Mouse (Mus musculus): ENCODE measurements around the gene Rdh1. TPM values are rescaled to one million over a fixed set of nuclear protein-coding genes. Genes with fewer than 3 reads are reported as not detected.
"Not testable (repeated sequence)": the region's sequence is repeated elsewhere in the genome, so short reads cannot be mapped to it uniquely, and the experiment has no call there.

Rdh1 gene
- total RNA-seq, 2 experiments from 2014 or later, result 0.18 to 0.21 TPM

DNA sequence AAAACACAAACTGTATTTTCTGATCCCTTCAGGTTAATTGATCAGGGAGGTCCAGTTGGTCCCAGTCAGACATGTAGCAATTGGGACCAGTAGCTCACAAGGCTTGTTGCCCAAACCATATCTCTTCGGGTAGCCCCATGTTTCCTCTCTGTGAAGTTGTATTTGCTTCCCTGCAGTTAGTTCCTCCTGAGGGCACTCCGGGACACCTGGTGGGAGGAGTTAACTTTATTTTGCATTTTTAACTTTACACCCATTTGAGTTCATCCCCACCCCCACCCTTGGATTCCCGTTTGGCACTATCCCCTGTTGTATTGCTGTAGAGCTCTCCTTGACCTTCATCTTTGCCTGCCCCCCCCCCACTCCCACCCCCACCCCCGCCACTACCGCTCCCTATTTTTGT, 13.6 kb upstream of the Rdh1 start:
- intact Hi-C loops (cut with DNase I), result no loop called here

DNA sequence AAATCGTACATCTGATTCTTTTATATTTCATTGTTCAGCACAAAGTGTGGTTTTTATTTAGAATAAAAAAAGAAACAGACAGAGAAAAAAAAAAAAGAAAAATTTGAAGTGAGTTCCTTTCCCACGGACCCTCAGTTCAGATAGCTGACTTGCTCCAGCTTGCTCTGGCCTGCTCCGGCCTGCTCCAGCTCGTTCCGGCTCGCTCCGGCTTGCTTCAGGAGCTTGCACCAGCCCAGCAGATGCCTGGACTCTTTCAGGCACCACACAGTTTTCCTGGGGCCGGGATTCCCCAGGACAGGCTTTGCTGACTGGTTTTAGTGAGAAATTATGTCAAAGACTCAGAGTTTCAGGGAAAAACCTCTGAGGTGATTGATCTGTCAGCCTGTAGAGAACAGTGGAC, 12.3 kb upstream of the Rdh1 start:
- no peak for DNase-seq (ENCODE audit: low spot score in 2 of 2)
- intact Hi-C loops (cut with DNase I), result no loop called here

More for the DNA sequence above, 13.6 kb upstream of the Rdh1 start:
- DNase-seq (ENCODE audit: low spot score in 2 of 2), result no peak

DNA sequence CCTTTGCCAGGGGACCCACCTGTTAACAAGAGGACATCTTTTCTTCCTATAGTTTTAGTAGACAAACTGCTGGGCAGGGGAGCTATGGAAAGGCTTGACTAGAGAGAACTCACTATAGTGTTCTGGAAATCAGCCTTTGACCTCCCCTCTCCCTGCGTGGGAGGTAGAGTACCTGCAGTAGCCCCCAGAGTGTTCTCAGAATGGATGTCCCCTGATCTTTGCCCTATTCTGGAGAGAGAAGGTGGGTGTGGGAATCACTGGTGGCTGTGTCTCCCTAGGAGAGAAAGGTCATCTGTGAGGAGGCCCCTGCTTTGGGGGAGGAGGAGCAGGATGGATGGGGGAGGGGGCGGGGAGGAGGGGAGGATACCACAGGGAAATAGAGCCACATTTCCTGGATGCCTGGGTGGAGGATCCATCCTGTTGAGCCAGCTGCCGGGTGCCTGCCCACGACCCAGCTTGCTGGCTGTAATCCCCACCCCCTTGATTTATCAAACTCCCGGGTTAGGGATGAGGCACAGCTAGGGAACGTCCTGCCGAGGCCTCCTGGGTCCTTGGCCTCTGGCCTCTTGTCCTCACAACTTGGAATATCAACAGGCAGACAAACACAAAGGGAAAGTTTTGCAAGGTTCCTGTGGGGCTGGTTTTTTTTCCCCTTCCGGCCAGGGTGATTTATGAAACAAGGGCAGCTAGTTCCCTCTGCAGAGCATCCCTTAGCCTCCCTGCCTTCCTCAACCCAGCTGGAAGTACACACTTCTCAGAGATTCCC, 10.5 kb upstream of the Rdh1 start:
- DNase-seq (ENCODE audit: low spot score in 2 of 2), result no peak
- intact Hi-C loops (cut with DNase I), result no loop called here

GRCm38 (mm10) chr10:127750136-127750777, 9.3 kb upstream of the Rdh1 start:
- DNase-seq (ENCODE audit: low spot score in 2 of 2), result no peak
- intact Hi-C loops (cut with DNase I), result no loop called here

- no peak for DNase-seq (ENCODE audit: low spot score in 2 of 2)
- intact Hi-C loops (cut with DNase I), result no loop called here
Observed at GRCm38 (mm10) chr10:127751548-127751947, 8.0 kb upstream of the Rdh1 start, which contains the start of gene Gpr182. Gene Gpr182, minus strand, starts transcription at chr10:127751732.

- intact Hi-C loops (cut with DNase I), result no loop called here
- DNase-seq (ENCODE audit: low spot score in 2 of 2), result no peak
Observed at GRCm38 (mm10) chr10:127754566-127755166, 4.9 kb upstream of the Rdh1 start.

DNA sequence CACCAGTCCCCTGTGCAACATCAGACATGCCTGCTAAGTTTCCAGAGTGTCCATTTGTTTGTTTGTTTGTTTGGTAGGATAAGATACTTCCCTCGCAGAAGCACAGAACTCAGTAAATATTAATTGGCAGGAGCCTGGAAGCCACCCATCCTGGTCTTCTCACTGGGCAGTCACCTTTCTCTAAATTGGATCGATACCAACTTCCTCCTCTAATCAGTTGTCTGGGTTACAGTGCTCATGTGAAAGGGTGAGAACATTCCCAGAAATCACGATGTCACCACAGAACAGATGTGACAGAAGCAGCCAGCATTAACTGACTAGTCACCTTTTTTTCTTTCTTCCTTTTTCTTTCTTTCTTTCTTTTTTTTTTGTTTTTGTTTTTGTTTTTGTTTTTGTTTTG, 4.3 kb upstream of the Rdh1 start:
- intact Hi-C loops (cut with DNase I), result no loop called here
- DNase-seq (ENCODE audit: low spot score in 2 of 2), result no peak

DNA sequence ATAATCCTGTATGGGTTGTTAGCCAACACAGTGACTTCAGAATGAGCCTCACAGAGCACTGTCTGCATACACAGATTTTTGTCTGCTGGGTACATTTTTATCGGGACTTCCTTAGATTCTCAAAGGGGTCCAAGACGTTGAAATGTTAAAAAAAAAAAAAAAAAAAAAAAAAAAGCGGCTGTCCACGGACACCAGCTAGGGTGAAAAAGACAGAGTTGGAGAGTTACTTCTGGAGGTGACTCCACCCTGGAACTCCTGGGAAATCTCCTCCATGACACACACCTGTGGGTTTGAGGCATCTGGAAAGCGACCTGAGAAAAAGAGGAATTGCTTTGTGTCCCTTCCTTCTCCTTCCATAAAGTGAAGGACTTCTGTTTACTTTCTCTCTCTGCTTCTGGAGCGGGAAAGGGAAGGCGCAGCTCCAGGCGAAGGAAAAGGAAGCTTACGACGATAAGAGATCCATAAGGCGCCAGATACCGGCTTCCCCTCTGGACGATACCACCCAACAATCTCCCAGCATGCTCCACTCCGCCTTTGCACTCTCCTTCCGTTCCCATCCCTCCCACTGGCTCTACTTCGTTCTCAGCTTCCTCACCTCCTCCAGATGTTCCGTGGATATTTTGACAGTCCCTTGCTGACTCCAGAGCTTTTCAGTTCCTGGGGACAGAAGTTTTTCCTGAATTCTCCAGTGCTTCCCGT, 3.6 kb upstream of the Rdh1 start:
- intact Hi-C loops (cut with DNase I), result no loop called here
- no peak for DNase-seq (ENCODE audit: low spot score in 2 of 2)

DNA sequence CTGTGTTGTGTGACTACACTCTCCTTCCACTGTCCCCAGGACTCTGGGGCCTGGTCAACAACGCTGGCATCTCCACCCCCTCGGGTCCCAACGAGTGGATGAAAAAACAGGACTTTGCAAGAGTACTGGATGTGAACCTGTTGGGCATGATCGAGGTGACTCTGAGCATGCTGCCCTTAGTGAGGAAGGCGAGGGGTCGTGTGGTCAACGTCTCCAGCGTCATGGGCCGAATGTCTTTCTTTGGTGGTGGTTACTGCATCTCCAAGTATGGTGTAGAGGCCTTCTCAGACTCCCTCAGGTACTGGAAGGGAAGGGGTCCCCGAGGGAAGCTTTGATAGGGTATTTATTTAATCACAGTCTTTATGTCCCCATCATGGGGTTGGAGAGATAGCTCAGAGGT, 3.4 kb downstream of the Rdh1 start:
- intact Hi-C loops (cut with DNase I); DNase-seq (ENCODE audit: low spot score in 2 of 2): not testable (repeated sequence)

DNA sequence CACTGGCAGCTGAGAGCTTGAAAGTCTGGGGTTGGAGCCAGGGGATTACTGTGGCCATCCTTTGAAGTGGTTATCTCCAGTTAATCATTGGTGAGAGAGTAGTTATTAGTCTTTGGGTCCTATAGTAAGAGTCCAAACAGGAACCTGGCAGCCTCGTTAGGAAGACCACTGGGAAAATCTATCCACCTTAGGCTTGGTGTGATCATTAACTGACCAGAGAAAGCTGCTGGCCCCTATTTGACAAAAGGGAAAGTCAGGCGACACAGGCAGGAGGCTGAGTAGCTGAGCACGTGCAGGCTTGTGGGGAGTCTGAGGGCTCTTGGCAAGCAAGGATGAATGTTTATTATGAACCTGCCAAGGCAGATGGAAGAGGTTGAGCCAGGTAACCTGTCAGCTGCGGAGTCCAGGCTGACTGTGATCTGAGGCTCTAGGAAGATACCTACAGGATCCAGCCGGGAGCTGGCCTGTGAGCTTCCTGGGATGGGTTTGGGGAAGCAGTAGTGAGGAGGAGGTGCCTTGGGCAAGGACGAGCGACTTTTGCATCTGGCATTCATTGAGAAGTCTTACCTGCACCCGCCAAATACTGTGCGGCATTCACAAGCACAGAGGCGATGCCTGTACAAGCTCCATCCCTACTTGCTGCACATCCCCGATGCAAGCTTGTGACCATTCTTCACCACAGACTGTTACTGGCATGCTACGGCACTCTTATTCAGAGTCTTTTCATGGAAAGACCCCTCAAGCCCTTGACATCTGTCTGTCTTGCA, 4.6 kb downstream of the Rdh1 start:
- no peak for DNase-seq (ENCODE audit: low spot score in 2 of 2)
- intact Hi-C loops (cut with DNase I), result no loop called here

DNA sequence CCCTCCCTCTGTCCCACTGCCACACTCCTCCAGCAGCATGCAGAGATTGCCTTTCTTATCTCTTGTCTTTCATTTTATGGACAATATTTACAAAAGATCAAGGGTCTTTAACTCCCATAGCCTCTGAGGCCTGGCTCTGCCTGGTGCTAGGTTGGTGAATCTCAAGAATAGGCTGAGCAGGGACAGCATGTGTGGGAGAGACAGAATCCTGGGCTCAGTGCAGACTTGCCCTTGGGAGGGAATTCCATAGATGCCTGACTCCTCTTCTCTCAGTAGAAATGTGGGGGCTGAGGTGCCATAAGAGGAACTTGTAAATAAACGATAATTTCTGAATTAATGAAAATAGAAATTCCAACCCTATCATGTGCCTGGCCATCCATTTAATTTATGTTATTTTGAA, 7.0 kb downstream of the Rdh1 start:
- DNase-seq (ENCODE audit: low spot score in 2 of 2), result no peak
- intact Hi-C loops (cut with DNase I), result no loop called here

GRCm38 (mm10) chr10:127776011-127776410, 16.5 kb downstream of the Rdh1 start, which contains the start of gene Rdh9:
Gene Rdh9, plus strand, starts transcription at chr10:127776386.
- DNase-seq (ENCODE audit: low spot score in 2 of 2), result no peak
- intact Hi-C loops (cut with DNase I), result no loop called here

GRCm38 (mm10) chr10:127782321-127782720, 22.8 kb downstream of the Rdh1 start:
- DNase-seq (ENCODE audit: low spot score in 2 of 2); intact Hi-C loops (cut with DNase I): not testable (repeated sequence)

DNA sequence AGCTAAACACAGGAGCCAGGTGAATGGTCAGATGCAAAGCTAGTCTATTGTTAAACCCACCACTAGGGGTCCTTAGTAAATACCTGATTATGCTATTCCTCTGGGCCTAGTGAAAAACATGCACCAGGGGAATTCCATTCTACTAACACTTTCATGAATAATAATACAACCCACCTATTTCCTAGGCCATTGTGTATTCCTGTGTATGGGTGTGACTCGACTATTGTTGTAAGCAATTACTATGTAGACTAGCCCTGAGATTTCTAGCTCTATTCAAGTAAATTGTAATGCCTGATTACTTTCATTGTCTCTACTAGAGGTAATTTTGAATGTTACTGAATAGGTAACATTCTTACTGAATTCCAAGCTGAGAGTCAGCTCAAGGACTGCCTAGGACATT, 25.9 kb downstream of the Rdh1 start:
- DNase-seq (ENCODE audit: low spot score in 2 of 2); intact Hi-C loops (cut with DNase I): not testable (repeated sequence)

- no peak for DNase-seq (ENCODE audit: low spot score in 2 of 2)
- intact Hi-C loops (cut with DNase I), result no loop called here
Observed at GRCm38 (mm10) chr10:127799295-127799694, 39.8 kb downstream of the Rdh1 start.

GRCm38 (mm10) chr10:127800891-127801290, 41.4 kb downstream of the Rdh1 start, which contains the start of gene Rdh16:
Gene Rdh16, plus strand, starts transcription at chr10:127801152.
- intact Hi-C loops (cut with DNase I), result no loop called here
- DNase-seq (ENCODE audit: low spot score in 2 of 2), result no peak

- DNase-seq (ENCODE audit: low spot score in 2 of 2), result no peak
- intact Hi-C loops (cut with DNase I), result no loop called here
Observed at GRCm38 (mm10) chr10:127801612-127802011, 42.1 kb downstream of the Rdh1 start.

DNA sequence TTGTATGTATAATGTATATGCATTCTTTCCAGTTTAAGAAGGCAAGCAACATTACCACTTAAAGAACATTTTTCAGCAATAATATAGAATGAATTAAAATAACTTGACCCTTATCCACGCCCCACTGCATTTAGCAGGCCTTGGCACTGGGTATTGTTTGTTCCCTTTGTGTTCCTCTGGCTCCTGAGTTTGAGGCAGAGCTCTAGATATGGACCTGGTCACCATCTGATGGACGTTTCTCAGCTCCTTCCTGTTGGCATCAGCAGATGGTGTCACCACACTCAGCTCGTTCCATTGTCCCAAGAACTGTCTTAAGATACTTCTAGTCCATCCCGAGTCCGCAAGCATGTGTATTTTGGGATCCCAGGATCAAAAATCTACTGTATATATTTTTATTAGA, 42.7 kb downstream of the Rdh1 start:
- DNase-seq (ENCODE audit: low spot score in 2 of 2), result no peak
- intact Hi-C loops (cut with DNase I), result no loop called here

GRCm38 (mm10) chr10:127804416-127804815, 44.9 kb downstream of the Rdh1 start:
- intact Hi-C loops (cut with DNase I), result no loop called here
- DNase-seq (ENCODE audit: low spot score in 2 of 2), result no peak

Data from left cerebral cortex, postnatal 14 days (tissue).